Mouse (Mus musculus) bone marrow macrophage, adult 2 months (primary cell): ENCODE measurements around the gene Lrrc56.

Source experiments
- CTCF ChIP-seq: IDR thresholded peaks from 2 replicates; pipeline ENCODE4 v1.5.1; 2012; ENCODE audit warnings: low read depth, mild to moderate bottlenecking, low read length, moderate library complexity
- POLR2A ChIP-seq: IDR thresholded peaks from 2 replicates; pipeline ENCODE4 v1.6.1; 2012; ENCODE audit warnings: mild to moderate bottlenecking, low read depth, low read length, borderline replicate concordance

- TF ChIP-seq CTCF (no peak), POLR2A (no peak)
Observed at GRCm38 (mm10) chr7:141217343-141218013, 23.5 kb downstream of the Lrrc56 start.
